Mouse (Mus musculus): ENCODE data around the gene Dgki. TPM values are rescaled to one million over a fixed set of nuclear protein-coding genes. Genes with fewer than 3 reads are reported as not detected.

The Dgki gene
- polyA plus RNA-seq, 1 experiment from 2014 or later: 0.81 TPM

GRCm38 (mm10) chr6:37325906-37326602 lies 26.1 kb upstream of the Dgki start:
- H3K4me1 ChIP-seq: peaks cover 18% of the 10 kb centered on the region; the same call in 1 of the 2 replicates
- H3K9ac ChIP-seq: no peak overlapping the region
- H3K4me2 ChIP-seq: no peak overlapping the region
- ATAC-seq (ENCODE audit: insufficient read depth, low FRiP score, low read depth): no peak
- H3K27ac ChIP-seq: peak overlapping the region; percentile 23; the same call in 1 of the 2 replicates
- no peak overlapping the region for H3K4me3 ChIP-seq (replicated peaks)
- H3K36me3 ChIP-seq: peaks cover 4% of the 10 kb centered on the region; the same call in 1 of the 2 replicates
- H3K27me3 ChIP-seq (replicated peaks): no peaks in the 10 kb centered on the region
- 94% methylated on average over 9 of the region's 9 CpGs for WGBS
- no peaks in the 10 kb centered on the region for H3K9me3 ChIP-seq

GRCm38 (mm10) chr6:37325076-37325475 lies 25.1 kb upstream of the Dgki start:
- peaks cover 12% of the 10 kb centered on the region; the same call in 1 of the 2 replicates for H3K4me1 ChIP-seq
- no peak overlapping the region for H3K4me2 ChIP-seq
- 78% methylated on average over 3 of the region's 3 CpGs for WGBS

GRCm38 (mm10) chr6:37322641-37323040 lies 22.7 kb upstream of the Dgki start:
- no peaks in the 10 kb centered on the region for H3K36me3 ChIP-seq
- H3K4me3 ChIP-seq (replicated peaks): no peak overlapping the region
- no peak overlapping the region for H3K27ac ChIP-seq
- peaks cover 8% of the 10 kb centered on the region; the same call in 1 of the 2 replicates for H3K4me1 ChIP-seq
- no peaks in the 10 kb centered on the region for H3K9me3 ChIP-seq
- no peak for ATAC-seq (ENCODE audit: insufficient read depth, low FRiP score, low read depth)
- no peak overlapping the region for H3K9ac ChIP-seq
- 86% methylated on average over 7 of the region's 7 CpGs for WGBS
- no peaks in the 10 kb centered on the region for H3K27me3 ChIP-seq (replicated peaks)
- H3K4me2 ChIP-seq: no peak overlapping the region

More at GRCm38 (mm10) chr6:37325076-37325475, 25.1 kb upstream of the Dgki start:
- H3K27me3 ChIP-seq (replicated peaks): no peaks in the 10 kb centered on the region
- ATAC-seq (ENCODE audit: insufficient read depth, low FRiP score, low read depth): no peak
- no peaks in the 10 kb centered on the region for H3K9me3 ChIP-seq
- no peak overlapping the region for H3K27ac ChIP-seq
- no peak overlapping the region for H3K9ac ChIP-seq
- no peak overlapping the region for H3K4me3 ChIP-seq (replicated peaks)
- H3K36me3 ChIP-seq: peaks cover 4% of the 10 kb centered on the region; the same call in 1 of the 2 replicates

GRCm38 (mm10) chr6:37322088-37322487 lies 22.1 kb upstream of the Dgki start:
- WGBS: 88% methylated on average over 9 of the region's 9 CpGs
- Histone ChIP-seq H3K4me3 (replicated peaks) (no peak overlapping the region), H3K36me3 (no peaks in the 10 kb centered on the region), H3K9me3 (no peaks in the 10 kb centered on the region), H3K27ac (no peak overlapping the region), H3K4me1 (peaks cover 6% of the 10 kb centered on the region; the same call in 1 of the 2 replicates), H3K4me2 (no peak overlapping the region), H3K9ac (no peak overlapping the region), H3K27me3 (replicated peaks) (no peaks in the 10 kb centered on the region)
- ATAC-seq (ENCODE audit: insufficient read depth, low FRiP score, low read depth): no peak

GRCm38 (mm10) chr6:37317904-37318303 lies 17.9 kb upstream of the Dgki start:
- Histone ChIP-seq H3K4me3 (replicated peaks) (no peak overlapping the region), H3K27me3 (replicated peaks) (no peaks in the 10 kb centered on the region), H3K9ac (no peak overlapping the region), H3K4me1 (no peaks in the 10 kb centered on the region), H3K4me2 (no peak overlapping the region), H3K9me3 (no peaks in the 10 kb centered on the region), H3K27ac (no peak overlapping the region), H3K36me3 (no peaks in the 10 kb centered on the region)
- WGBS: 69% methylated on average over 5 of the region's 5 CpGs
- ATAC-seq (ENCODE audit: insufficient read depth, low FRiP score, low read depth): no peak

- Histone ChIP-seq H3K4me3 (replicated peaks) (no peak overlapping the region), H3K27ac (no peak overlapping the region), H3K4me2 (no peak overlapping the region), H3K36me3 (no peaks in the 10 kb centered on the region), H3K27me3 (replicated peaks) (no peaks in the 10 kb centered on the region), H3K9me3 (no peaks in the 10 kb centered on the region), H3K4me1 (no peaks in the 10 kb centered on the region), H3K9ac (no peak overlapping the region)
- no peak for ATAC-seq (ENCODE audit: insufficient read depth, low FRiP score, low read depth)
These were observed 15.5 kb upstream of the Dgki start for GRCm38 (mm10) chr6:37315440-37315839.

GRCm38 (mm10) chr6:37310601-37311000 lies 10.6 kb upstream of the Dgki start:
- Histone ChIP-seq H3K27me3 (replicated peaks) (no peaks in the 10 kb centered on the region), H3K9me3 (no peaks in the 10 kb centered on the region), H3K4me1 (no peaks in the 10 kb centered on the region), H3K4me3 (replicated peaks) (no peak overlapping the region), H3K4me2 (no peak overlapping the region), H3K9ac (no peak overlapping the region), H3K27ac (no peak overlapping the region), H3K36me3 (no peaks in the 10 kb centered on the region)
- ATAC-seq (ENCODE audit: insufficient read depth, low FRiP score, low read depth): no peak
- 81% methylated on average over 4 of the region's 4 CpGs for WGBS

- 96% methylated on average over 1 of the region's 1 CpGs for WGBS
- Histone ChIP-seq H3K27me3 (replicated peaks) (no peaks in the 10 kb centered on the region), H3K9ac (no peak overlapping the region), H3K4me1 (no peaks in the 10 kb centered on the region), H3K27ac (no peak overlapping the region), H3K4me2 (no peak overlapping the region), H3K9me3 (no peaks in the 10 kb centered on the region), H3K4me3 (replicated peaks) (no peak overlapping the region), H3K36me3 (no peaks in the 10 kb centered on the region)
- no peak for ATAC-seq (ENCODE audit: insufficient read depth, low FRiP score, low read depth)
These were observed 6.6 kb upstream of the Dgki start for GRCm38 (mm10) chr6:37306616-37307015.

GRCm38 (mm10) chr6:37300492-37300891 lies 508 bp upstream of the Dgki start:
- H3K4me1 ChIP-seq: peaks cover 8% of the 10 kb centered on the region; the same call in 1 of the 2 replicates
- no peaks in the 10 kb centered on the region for H3K9me3 ChIP-seq
- peaks cover 33% of the 10 kb centered on the region for H3K27me3 ChIP-seq (replicated peaks)
- no peak overlapping the region for H3K27ac ChIP-seq
- no peaks in the 10 kb centered on the region for H3K36me3 ChIP-seq
- ATAC-seq (ENCODE audit: insufficient read depth, low FRiP score, low read depth): no peak
- peak overlapping the region; percentile 98 for H3K4me2 ChIP-seq
- peak overlapping the region; percentile 54 for H3K4me3 ChIP-seq (replicated peaks)
- no peak overlapping the region for H3K9ac ChIP-seq
- WGBS: 16% methylated on average over 13 of the region's 13 CpGs

GRCm38 (mm10) chr6:37298982-37299381 lies 1.0 kb downstream of the Dgki start:
- 30% methylated on average over 4 of the region's 4 CpGs for WGBS
- Histone ChIP-seq H3K27me3 (replicated peaks) (peaks cover 33% of the 10 kb centered on the region), H3K4me1 (peaks cover 8% of the 10 kb centered on the region; the same call in 1 of the 2 replicates), H3K9ac (no peak overlapping the region), H3K27ac (no peak overlapping the region), H3K4me2 (peak overlapping the region; percentile 98), H3K4me3 (replicated peaks) (peak overlapping the region; percentile 54), H3K36me3 (no peaks in the 10 kb centered on the region), H3K9me3 (no peaks in the 10 kb centered on the region)
- no peak for ATAC-seq (ENCODE audit: insufficient read depth, low FRiP score, low read depth)

- no peak for ATAC-seq (ENCODE audit: insufficient read depth, low FRiP score, low read depth)
- Histone ChIP-seq H3K9me3 (no peaks in the 10 kb centered on the region), H3K9ac (no peak overlapping the region), H3K4me3 (replicated peaks) (no peak overlapping the region), H3K4me1 (peaks cover 8% of the 10 kb centered on the region; the same call in 1 of the 2 replicates), H3K27me3 (replicated peaks) (peaks cover 33% of the 10 kb centered on the region), H3K4me2 (no peak overlapping the region), H3K36me3 (no peaks in the 10 kb centered on the region), H3K27ac (no peak overlapping the region)
- 54% methylated on average over 8 of the region's 8 CpGs for WGBS
These were observed 2.1 kb downstream of the Dgki start for GRCm38 (mm10) chr6:37297744-37298482.

- H3K9ac ChIP-seq: no peak overlapping the region
- WGBS: 55% methylated on average over 2 of the region's 2 CpGs
- no peaks in the 10 kb centered on the region for H3K9me3 ChIP-seq
- H3K36me3 ChIP-seq: no peaks in the 10 kb centered on the region
- H3K27me3 ChIP-seq (replicated peaks): peaks cover 2% of the 10 kb centered on the region; the same call in 1 of the 2 replicates
- peak overlapping the region; percentile 54; the same call in 1 of the 2 replicates for H3K27ac ChIP-seq
- no peak overlapping the region for H3K4me2 ChIP-seq
- ATAC-seq (ENCODE audit: insufficient read depth, low FRiP score, low read depth): no peak
- no peak overlapping the region for H3K4me3 ChIP-seq (replicated peaks)
- H3K4me1 ChIP-seq: no peaks in the 10 kb centered on the region; the same call in 1 of the 2 replicates
These were observed 7.9 kb downstream of the Dgki start for GRCm38 (mm10) chr6:37292068-37292467.
